Mouse (Mus musculus) gastrocnemius, postnatal 36 days (tissue): ENCODE measurements around the gene Ifitm1. TPM values are rescaled to one million over a fixed set of nuclear protein-coding genes. Genes with fewer than 3 reads are reported as not detected.
"Not testable (repeated sequence)": the region's sequence is repeated elsewhere in the genome, so short reads cannot be mapped to it uniquely, and the experiment has no call there.

ENCODE experiments used
- DNase-seq, 2 experiments: peaks; one replicate each; pipeline ENCODE4 v3.0.0; 2022
- intact Hi-C: fragments of 180-260 bp; cut with DNase I; formaldehyde crosslinking; loops from one replicate; pipeline ENCODE4 v1.15.1; 2025
- total RNA-seq, 2 experiments: library from RNA; stranded (reverse); gene quantifications; 2 replicates each; pipeline ENCODE4 v1.2.3; 2021

Gene Ifitm1
- total RNA-seq, 2 experiments from 2014 or later = 0.77 TPM; not detected in 1

DNA sequence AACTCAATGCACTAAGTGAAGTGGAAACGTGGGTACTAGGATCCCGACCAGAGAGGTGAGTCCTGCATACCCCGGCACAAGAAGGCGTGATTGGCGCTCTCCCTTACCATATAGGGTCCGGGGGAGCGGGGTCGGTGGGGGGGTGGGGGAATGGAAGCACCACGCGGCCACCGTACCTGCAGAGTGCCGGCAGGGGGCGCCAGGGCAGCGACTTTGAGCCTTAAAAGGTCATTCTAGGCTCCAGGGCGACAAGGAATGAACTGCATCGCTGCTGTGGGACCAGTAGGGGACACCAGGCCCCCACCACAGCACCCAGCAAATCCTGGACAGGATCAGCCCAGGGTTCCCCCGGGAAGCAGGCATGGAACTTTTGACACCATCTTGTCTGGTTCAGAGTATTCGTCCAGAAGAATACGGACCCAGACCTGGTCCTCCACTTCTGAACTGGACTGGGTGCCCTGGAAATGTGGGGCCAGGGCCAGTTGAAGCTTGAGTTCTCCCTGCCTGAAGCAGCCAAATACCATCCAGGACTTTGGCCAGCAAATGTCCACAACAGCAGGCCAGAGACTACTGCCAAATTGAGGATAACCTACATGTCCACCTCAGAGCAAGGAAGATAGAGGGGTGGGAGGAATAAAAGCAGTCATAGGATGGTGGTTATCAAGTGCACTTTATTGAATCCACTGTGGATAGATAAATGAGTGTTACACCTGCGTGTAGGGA, 42.1 kb downstream of the Ifitm1 start:
- DNase-seq = peak; percentile 80 to 83
- intact Hi-C loops = loop anchor here (2.0 to 5.0 kb wide), 2 partner anchors 38 to 102 kb away; no protein-coding TSS in a partner anchor

DNA sequence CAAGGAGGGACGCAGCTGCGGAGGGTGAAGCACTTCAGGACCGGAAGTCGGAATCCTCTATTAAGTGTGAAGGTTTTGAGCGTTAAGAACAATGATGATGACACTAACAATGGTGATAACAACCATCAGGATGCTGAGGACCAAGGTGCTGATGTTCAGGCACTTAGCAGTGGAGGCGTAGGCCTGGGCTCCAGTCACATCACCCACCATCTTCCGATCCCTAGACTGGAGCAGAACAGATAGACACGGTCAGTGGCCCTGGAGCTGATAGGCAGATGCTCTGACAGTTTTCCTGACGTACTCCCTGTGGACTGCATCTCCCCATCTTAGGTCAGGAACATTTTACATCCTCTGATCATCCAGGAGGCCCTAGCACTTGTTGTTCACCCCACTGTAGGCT, 42.6 kb downstream of the Ifitm1 start:
- DNase-seq = no peak
- intact Hi-C loops = loop anchor here (2.0 to 5.0 kb wide), 4 partner anchors 31 to 163 kb away; partner anchors contain the start of gene Rnh1

DNA sequence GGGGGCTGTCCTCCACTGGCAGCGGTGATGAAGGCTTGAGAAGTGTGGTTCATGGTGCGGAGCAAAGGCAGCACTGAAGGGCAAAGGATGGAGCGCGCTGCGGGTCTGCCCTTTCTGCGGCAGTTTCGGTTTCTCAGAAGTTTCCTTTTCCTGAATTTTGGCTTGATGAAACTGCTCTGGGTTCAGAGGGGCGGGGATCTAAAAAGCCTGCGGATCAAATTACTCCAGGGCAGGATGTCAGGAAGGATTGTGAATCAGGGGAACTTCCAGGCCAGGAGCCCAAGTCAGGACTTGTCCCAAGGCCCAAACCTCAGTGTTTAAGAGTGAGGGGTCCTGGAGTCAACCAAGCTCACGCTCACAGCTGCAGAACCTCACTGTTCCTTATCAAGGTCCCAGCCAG, 43.6 kb downstream of the Ifitm1 start, which contains the start of gene Ifitm3:
TSS of gene Ifitm3 (minus strand) at position 178 of the 400 bp plus-strand sequence.
- intact Hi-C loops = loop anchor here (2.0 to 5.0 kb wide), 2 partner anchors 30 to 162 kb away; partner anchors contain the start of gene Rnh1

DNA sequence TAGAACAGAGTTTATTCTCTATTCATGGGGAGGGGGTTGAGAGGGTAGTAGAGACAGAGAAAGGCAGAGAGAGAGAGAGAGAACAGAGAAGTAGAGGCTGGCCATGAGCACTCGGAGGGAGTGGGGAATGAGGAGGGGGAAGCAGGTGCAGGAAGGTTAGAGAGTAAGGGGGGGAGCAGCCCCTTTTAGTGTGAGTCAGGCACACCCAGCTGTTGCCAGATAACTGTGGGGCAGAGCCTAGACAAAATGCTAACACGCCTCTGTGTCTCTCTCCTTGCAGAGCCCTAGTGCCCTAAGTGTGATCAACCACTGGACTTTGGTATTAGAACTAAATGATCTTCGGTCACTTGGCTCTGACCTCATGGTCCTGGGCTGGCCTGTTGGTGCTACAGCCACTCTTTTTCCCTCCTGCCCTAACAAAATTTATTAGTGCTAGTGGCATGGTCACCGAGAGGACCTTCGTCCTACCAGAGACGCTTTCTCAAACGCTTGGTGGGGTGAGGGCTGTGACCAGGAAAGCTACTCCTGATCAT, 44.3 kb downstream of the Ifitm1 start:
- intact Hi-C loops = loop anchor here (2.0 to 5.0 kb wide), 2 partner anchors 29 to 161 kb away; partner anchors contain the start of gene Rnh1
- no peak for DNase-seq

More for the DNA sequence above, 43.6 kb downstream of the Ifitm1 start, which contains the start of gene Ifitm3:
- DNase-seq = peak; percentile 44 to 53

DNA sequence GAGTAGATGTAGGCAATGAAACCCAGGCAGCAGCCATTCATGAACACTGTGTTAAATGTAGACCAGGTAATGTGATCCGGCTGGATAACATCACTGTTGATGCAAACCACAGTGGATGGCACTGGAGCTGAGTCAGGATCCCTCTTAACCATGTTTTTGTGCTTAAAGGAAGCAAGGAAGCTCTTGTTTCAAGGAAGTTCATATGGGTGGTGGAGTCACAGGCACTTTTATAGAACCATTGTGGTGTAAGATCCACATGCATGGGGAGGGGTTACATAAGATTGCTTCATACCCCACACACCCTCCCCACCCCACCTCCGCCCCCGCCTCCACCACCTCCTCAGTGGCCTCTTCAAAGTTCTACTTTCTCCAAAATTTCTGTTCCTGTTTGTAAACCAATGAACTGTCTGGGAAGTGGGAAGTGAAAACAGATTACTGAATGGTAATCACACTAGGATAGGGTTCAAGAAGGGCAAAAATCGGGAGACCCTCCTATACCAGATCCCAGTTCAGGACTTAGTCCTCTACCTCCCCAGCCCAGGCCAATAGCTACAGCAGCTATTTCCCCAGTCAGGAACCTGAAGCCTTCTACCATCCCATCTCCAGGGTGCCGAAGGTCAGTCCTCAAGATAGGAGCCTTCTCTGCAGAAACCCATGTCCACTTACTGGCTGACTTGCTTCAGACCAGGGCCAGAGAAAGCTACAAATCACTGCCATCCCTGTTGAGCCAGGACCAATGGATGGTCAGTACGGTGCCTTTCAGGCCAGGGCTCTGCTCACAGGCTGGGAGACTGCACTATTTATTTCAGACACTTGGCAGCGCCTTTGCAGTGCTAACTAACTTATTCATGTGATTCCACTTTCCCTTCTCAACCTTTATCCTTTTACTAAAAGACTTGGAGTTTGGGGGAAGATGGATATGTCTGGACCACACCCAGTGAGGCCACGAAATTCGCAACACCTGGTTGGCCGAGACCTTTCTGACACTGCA, 50.0 kb downstream of the Ifitm1 start:
- no peak for DNase-seq

DNA sequence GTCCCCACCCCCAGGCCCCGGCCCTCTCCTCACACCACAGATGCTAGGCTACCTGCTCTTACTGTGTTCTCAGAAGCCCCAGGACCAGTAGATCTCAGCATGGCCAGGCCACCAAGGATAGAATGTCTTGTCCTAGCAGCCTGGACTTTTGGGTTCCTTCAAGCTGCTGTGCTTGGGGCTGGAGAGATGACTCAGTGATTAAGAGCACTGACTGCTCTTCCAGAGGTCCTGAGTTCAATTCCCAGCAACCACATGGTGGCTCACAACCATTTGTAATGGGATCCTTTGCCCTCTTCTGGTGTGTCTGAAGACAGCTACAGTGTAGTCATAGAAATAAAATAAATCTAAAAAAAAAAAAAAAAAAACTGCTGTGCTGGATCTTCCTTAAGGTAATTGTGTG, 50.8 kb downstream of the Ifitm1 start, which contains the start of gene Ifitm6:
TSS of gene Ifitm6 (minus strand) at position 101 of the 400 bp plus-strand sequence.
- intact Hi-C loops, DNase-seq: not testable (repeated sequence)

More for the DNA sequence above, 50.0 kb downstream of the Ifitm1 start:
- intact Hi-C loops = no loop called here

DNA sequence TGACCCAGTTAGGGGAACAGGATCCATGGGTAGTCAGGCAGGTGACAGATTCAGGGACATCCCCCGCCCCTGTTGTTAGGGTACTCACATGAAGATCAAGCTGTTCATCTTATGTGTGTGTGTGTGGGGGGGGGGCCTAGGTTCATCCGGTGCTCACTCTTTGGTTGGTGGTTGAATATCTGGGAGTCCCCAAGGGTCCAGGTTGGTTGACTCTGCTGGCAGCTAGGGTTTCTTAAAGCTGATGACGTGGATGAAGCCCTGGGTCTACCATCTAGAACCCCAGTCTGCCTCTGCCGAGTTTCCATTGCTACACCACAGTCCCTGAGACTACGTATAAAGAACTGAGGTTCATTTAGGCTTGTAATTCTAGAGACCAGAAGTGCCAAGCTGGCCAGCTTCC, 52.0 kb downstream of the Ifitm1 start:
- intact Hi-C loops = no loop called here
- no peak for DNase-seq

Other genes starting within 250 kb of the Ifitm1 start
- gene Cyp2e1, start 203.5 kb upstream of the Ifitm1 start, total RNA-seq = 10 to 100 TPM; 10.2 to 16.8 TPM
- gene Syce1, start 179.4 kb upstream of the Ifitm1 start, total RNA-seq = not detected
- gene Zfp941, start 145.0 kb upstream of the Ifitm1 start, total RNA-seq = under 1 TPM in 1 of 2 experiments, not detected in 1; 0.07 TPM
- not detected for gene Urah, start 132.2 kb upstream of the Ifitm1 start, total RNA-seq
- not detected for gene Scgb1c1, start 121.7 kb upstream of the Ifitm1 start, total RNA-seq
- gene Odf3, start 119.4 kb upstream of the Ifitm1 start, total RNA-seq = not detected
- gene Gm45785, start 110.9 kb upstream of the Ifitm1 start, total RNA-seq = not detected
- gene Ric8a, start 110.3 kb upstream of the Ifitm1 start, total RNA-seq = 10 to 100 TPM; 12.6 to 14.9 TPM
- gene Bet1l, start 109.6 kb upstream of the Ifitm1 start, total RNA-seq = 1 to 10 TPM; 5.2 to 7.9 TPM
- 10 to 100 TPM; 78.3 to 78.9 TPM for gene Psmd13, start 85.3 kb upstream of the Ifitm1 start, total RNA-seq
- 10 to 100 TPM; 26.0 to 26.3 TPM for gene Sirt3, start 84.9 kb upstream of the Ifitm1 start, total RNA-seq
- 1,000 to 10,000 TPM; 1,837 to 1,924 TPM for gene Cox8b, start 66.8 kb upstream of the Ifitm1 start, total RNA-seq
- not detected for gene Nlrp6, start 46.3 kb upstream of the Ifitm1 start, total RNA-seq
- gene Pgghg, start 25.8 kb upstream of the Ifitm1 start, total RNA-seq = 1 to 10 TPM; 3.6 to 4.6 TPM
- gene Ifitm5, start 16.9 kb upstream of the Ifitm1 start, total RNA-seq = under 1 TPM in 1 of 2 experiments, not detected in 1; 0.35 TPM
- not detected for gene Gm45717, start 11.3 kb upstream of the Ifitm1 start, total RNA-seq
- gene Ifitm2, start 11.2 kb upstream of the Ifitm1 start, total RNA-seq = 10 to 100 TPM; 50.9 to 51.8 TPM
- gene Ifitm3, start 43.5 kb downstream of the Ifitm1 start, total RNA-seq = 10 to 100 TPM; 30.2 to 45.6 TPM
- gene Ifitm6, start 50.7 kb downstream of the Ifitm1 start, total RNA-seq = not detected
- not detected for gene Gm17387, start 61.9 kb downstream of the Ifitm1 start, total RNA-seq
- gene B4galnt4, start 93.9 kb downstream of the Ifitm1 start, total RNA-seq = under 1 TPM; 0.20 to 0.22 TPM
- gene Pkp3, start 111.0 kb downstream of the Ifitm1 start, total RNA-seq = under 1 TPM in 1 of 2 experiments, not detected in 1; 0.12 TPM
- gene Sigirr, start 133.4 kb downstream of the Ifitm1 start, total RNA-seq = 1 to 10 TPM; 1.7 to 2.0 TPM
- not detected for gene Ano9, start 150.6 kb downstream of the Ifitm1 start, total RNA-seq
- 10 to 100 TPM; 15.9 to 18.7 TPM for gene Ptdss2, start 155.2 kb downstream of the Ifitm1 start, total RNA-seq
- gene Rnh1, start 205.6 kb downstream of the Ifitm1 start, total RNA-seq = 10 to 100 TPM; 41.8 to 45.9 TPM
- 100 to 1,000 TPM; 148 to 163 TPM for gene Hras, start 226.8 kb downstream of the Ifitm1 start, total RNA-seq
- gene Lrrc56, start 226.9 kb downstream of the Ifitm1 start, total RNA-seq = 1 to 10 TPM; 2.0 to 2.1 TPM
- gene Lmntd2, start 246.9 kb downstream of the Ifitm1 start, total RNA-seq = not detected
- gene Rassf7, start 248.6 kb downstream of the Ifitm1 start, total RNA-seq = under 1 TPM in 1 of 2 experiments, not detected in 1; 0.59 TPM